Mouse (Mus musculus): Measurements from ENCODE around the gene 1600014C10Rik. TPM values are rescaled to one million over a fixed set of nuclear protein-coding genes. Genes with fewer than 3 reads are reported as not detected.

1600014C10Rik gene
- polyA plus RNA-seq, 1 experiment = not detected

DNA sequence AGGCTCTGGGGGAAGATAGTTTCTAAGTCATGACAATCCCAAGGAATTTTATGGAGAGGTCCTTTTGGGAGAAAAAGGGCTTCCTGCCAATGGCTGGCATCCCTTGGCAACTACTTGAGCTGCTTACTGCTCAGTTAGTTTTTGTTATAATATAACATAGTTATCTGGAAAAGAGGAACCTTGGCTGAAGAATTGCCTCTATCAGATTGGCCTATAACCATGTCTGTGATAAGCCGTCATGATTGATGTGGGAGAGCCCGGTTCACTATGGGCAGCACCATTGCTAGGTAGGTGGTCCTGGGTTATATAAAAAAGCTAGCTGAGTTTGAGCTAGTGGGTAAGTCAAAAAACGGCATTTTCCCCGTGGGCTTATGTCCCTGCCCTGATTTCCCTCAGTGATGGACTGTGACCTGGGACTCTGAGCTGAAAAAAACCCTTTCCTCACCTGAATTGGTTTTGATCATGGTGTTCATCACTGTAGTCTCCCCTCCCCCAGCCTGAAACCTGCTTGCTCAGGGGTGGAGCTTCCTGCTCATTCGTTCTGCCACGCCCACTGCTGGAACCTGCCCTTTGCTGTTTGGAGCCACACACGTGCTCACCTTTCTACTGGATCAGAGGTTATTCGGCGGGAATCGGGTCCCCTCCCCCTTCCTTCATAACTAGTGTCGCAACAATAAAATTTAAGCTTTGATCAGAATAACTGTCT, 53.5 kb downstream of the 1600014C10Rik start:
- TF ChIP-seq GATA1 (IDR thresholded peaks at IDR 0.05; ENCODE audit: low read length) (no peak), TAL1 (IDR thresholded peaks at IDR 0.05; ENCODE audit: low read length) (no peak)
- no peaks in the 10 kb centered on the region for H3K9me3 ChIP-seq (ENCODE audit: control insufficient read depth, low read length)
- H3K4me3 ChIP-seq (replicated peaks) = no peak overlapping the region
- H3K27me3 ChIP-seq (ENCODE audit: control insufficient read depth) = no peaks in the 10 kb centered on the region
- no peaks in the 10 kb centered on the region for H3K36me3 ChIP-seq (ENCODE audit: control insufficient read depth)
- H3K4me1 ChIP-seq (ENCODE audit: control insufficient read depth) = no peaks in the 10 kb centered on the region

DNA sequence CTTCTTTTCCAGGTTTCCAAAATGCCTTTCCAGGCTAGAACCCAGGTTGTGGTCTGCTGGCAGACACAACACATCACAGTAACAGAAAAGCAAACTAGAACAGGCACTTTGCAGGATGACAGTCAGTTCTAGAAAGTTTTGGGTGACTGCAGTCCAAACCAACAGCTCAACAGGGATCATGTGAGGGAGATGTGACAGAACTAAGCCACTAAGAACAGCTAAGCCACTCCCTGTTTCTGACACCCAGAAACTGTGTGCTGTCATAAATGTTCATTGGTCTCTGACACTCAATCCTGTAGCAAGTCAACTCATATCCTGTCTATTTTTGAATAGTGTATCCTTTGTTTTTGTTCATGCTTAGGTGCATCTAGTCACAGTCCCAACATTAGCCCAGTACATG, 54.1 kb downstream of the 1600014C10Rik start:
- H3K4me3 ChIP-seq (replicated peaks) = no peak overlapping the region
- no peak for TF ChIP-seq TAL1 (IDR thresholded peaks at IDR 0.05; ENCODE audit: low read length)

DNA sequence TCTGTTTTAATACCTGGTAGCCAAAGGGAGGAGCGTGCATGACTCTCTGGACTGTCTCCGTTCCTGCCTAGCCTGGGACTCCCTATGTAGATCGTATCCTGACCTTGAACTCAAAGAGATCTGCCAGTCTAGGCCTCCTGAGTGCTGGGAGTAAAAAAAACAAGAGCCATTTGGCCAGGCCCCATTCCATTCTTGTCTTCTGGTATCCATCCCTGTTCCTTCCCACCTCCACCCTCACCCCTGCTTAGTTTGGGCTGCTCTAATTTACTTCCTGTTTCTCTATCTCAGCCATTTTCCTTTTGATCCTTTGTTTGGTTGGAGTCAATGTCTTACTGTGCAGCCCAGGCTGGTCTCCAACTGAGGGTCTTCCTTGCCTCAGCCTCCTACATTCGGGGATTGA, 59.4 kb downstream of the 1600014C10Rik start:
- no peak for TF ChIP-seq TAL1 (IDR thresholded peaks at IDR 0.05; ENCODE audit: low read length)
- no peak for TF ChIP-seq GATA1 (IDR thresholded peaks at IDR 0.05; ENCODE audit: low read length)

More for the DNA sequence above, 54.1 kb downstream of the 1600014C10Rik start:
- Histone ChIP-seq H3K36me3 (ENCODE audit: control insufficient read depth) (no peaks in the 10 kb centered on the region), H3K27me3 (ENCODE audit: control insufficient read depth) (no peaks in the 10 kb centered on the region), H3K4me1 (ENCODE audit: control insufficient read depth) (no peaks in the 10 kb centered on the region), H3K9me3 (ENCODE audit: control insufficient read depth, low read length) (no peaks in the 10 kb centered on the region)

More for the DNA sequence above, 59.4 kb downstream of the 1600014C10Rik start:
- H3K36me3 ChIP-seq (ENCODE audit: control insufficient read depth) = no peaks in the 10 kb centered on the region
- H3K27me3 ChIP-seq (ENCODE audit: control insufficient read depth) = no peaks in the 10 kb centered on the region
- no peaks in the 10 kb centered on the region for H3K4me1 ChIP-seq (ENCODE audit: control insufficient read depth)
- no peaks in the 10 kb centered on the region for H3K9me3 ChIP-seq (ENCODE audit: control insufficient read depth, low read length)
- H3K4me3 ChIP-seq (replicated peaks) = no peak overlapping the region

Other genes starting within 250 kb of the 1600014C10Rik start
- 0.25 and 0.35 TPM in 2 replicates for gene Uri1, start 159.7 kb upstream of the 1600014C10Rik start, polyA plus RNA-seq (2012)
- gene Ccne1, start 75.7 kb upstream of the 1600014C10Rik start, polyA plus RNA-seq (2012) = 10.1 and 12.0 TPM in 2 replicates
- 0.01 TPM in 2 replicates for gene Plekhf1, start 44.8 kb downstream of the 1600014C10Rik start, polyA plus RNA-seq (2012)
- 0.13 and 0.48 TPM in 2 replicates for gene Pop4, start 88.2 kb downstream of the 1600014C10Rik start, polyA plus RNA-seq (2012)

Data from erythroblast, embryonic 14.5 days (primary cell).